Mouse (Mus musculus) A20 (cell line): ENCODE measurements around the gene Slc30a1.
A peak's percentile ranks its signal among the peaks of the same experiment; 100 is the strongest.

Experiments
- DNase-seq: peaks from one replicate; pipeline ENCODE4 v3.0.0-alpha.2; 2011; ENCODE audit warnings: low read depth, low spot score

Gene Slc30a1

GRCm38 (mm10) chr1:191896806-191897552, 9.6 kb upstream of the Slc30a1 start:
- DNase-seq, result no peak

- DNase-seq, result peak; percentile 67
Measured at GRCm38 (mm10) chr1:191905637-191906533, 682 bp upstream of the Slc30a1 start.

DNA sequence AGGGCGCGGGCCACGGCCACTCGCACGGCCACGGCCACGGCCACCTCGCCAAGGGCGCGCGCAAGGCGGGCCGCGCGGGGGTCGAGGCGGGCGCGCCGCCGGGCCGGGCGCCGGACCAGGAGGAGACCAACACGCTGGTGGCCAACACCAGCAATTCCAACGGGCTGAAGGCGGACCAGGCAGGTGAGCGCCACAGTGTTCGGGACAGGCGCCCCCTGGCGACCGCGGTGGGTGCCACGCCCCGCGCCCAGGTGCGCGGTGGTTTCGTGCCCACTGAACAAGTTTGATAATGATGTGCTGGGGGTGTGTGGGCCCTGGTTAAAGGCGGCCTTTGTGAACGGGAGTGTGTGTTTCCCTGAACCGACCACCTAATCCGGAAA, 854 bp downstream of the Slc30a1 start:
- peak; percentile 83 for DNase-seq

DNA sequence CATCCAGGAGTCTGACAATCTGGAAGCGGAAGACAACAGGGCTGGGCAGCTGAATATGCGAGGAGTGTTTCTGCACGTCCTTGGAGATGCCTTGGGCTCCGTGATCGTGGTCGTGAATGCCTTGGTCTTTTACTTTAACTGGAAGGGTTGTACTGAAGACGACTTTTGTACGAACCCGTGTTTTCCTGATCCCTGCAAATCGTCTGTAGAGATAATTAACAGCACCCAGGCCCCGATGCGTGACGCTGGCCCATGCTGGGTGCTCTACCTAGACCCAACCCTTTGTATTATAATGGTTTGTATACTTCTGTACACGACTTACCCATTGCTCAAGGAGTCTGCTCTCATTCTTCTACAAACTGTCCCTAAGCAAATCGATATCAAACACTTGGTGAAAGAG, 2.3 kb downstream of the Slc30a1 start:
- no peak for DNase-seq

GRCm38 (mm10) chr1:191909316-191909715, 2.7 kb downstream of the Slc30a1 start:
- DNase-seq, result no peak

- no peak for DNase-seq
Measured at GRCm38 (mm10) chr1:191910646-191911045, 4.1 kb downstream of the Slc30a1 start.

DNA sequence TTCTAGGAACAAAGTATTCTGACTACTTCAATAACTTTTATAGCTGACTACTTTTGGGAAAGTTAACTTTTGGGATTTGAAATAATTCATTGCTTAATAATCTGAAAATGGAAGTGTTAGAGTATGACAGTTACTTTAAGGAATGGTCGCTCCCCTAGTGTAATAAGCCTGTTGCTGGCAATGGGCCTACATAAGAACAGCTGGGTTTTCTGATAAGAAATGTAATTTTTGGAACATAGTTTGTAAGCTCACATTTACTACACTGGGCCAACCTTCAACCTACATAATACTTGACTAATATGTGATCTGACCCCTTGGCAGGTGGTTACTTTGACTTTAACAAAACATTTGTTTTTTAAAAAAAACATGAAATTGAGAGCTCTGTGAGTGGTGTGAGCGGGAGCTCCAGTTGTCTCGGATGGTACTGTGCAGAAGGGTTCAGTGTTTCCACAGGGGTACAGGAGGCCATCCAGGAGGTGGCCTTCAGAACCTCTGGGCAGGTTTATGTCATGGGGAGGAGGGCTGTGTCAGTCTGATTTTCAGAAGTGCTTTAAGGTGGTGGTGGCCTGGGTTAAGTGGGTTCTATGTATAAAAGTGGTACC, 4.6 kb downstream of the Slc30a1 start:
- DNase-seq, result no peak

DNA sequence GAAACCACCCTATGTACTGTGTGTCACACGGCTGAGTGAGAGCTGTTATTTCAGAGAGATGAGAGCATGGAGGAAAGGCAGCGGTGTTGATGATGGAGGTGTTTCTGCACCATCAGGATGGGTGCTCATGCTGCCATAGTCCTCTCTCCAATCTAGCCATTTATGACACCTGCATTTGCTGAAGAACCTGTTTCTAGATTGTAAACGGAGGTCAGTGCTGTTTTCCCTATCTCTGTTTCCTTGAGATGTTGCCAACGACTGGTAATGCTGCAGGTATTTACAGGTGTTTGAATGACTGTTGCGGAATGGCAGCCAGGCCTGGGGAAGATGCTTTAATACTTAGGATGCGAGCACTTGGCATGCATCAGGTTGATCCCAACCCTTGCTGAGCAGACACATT, 8.1 kb downstream of the Slc30a1 start:
- DNase-seq, result no peak

GRCm38 (mm10) chr1:191915586-191915985, 9.0 kb downstream of the Slc30a1 start:
- DNase-seq, result no peak

DNA sequence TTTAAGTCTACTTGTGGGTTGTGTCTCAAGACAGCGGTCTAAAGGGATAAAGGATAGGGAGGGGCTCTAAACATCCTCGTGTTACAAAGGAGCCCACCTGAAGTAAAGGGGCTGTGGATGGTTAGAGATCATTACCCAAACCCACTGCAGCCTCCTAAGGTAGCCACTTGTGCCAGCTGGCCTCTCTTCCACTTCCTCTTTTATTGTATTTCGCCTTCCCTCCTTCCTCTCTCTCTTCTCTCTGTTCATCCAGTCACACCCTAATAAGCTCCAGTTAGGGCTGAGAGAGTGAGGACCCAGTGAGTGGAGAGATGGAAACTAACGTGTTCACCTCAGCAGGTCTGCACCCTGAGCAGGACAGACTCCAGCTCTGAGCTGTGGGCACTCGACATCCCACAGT, 10.3 kb downstream of the Slc30a1 start:
- peak; percentile 69 for DNase-seq

GRCm38 (mm10) chr1:191919336-191919735, 12.8 kb downstream of the Slc30a1 start:
- no peak for DNase-seq

DNA sequence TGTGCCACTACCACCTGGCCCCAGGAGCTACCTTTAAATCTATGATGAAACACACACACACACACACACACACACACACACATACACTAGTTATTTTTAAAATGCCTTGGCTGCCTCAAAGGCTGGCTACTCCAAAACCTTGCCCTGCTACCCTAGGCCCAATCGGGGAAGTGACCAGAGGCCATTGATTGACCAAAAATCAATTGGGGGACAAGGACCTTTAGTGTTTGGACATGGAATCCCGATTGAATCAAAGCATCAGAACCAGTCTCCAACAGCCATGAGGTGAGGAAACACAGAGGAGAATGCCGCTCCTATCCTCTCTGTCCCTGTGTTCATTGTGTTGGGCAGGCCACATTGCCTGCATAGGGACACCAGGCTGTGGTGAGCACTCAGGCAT, 15.1 kb downstream of the Slc30a1 start:
- DNase-seq, result no peak

GRCm38 (mm10) chr1:191925496-191925895, 18.9 kb downstream of the Slc30a1 start:
- peak; percentile 30 for DNase-seq

- DNase-seq, result no peak
Measured at GRCm38 (mm10) chr1:191926681-191927080, 20.1 kb downstream of the Slc30a1 start.

- no peak for DNase-seq
Measured at GRCm38 (mm10) chr1:191928345-191928744, 21.8 kb downstream of the Slc30a1 start.

DNA sequence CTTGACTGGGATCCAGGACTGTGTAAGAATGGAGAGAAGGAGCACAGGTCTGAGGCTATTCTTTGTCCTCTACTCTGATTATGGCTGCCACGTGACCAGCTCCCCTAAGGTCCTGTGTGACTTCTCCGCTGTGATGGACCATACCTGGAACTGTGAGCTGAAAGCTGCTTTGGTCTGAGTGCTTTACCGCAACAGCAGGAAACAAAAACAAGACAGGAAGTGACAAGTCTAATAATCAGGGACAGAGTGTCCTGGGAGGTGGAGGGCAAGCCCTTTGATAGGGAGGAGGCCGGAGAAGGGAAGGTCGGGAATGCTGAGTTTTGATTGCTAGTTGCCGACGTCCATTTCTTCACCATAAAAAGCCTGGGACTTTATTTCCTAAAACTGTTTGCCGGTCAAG, 22.5 kb downstream of the Slc30a1 start:
- no peak for DNase-seq

- no peak for DNase-seq
Measured at GRCm38 (mm10) chr1:191929897-191930524, 23.4 kb downstream of the Slc30a1 start.

- no peak for DNase-seq
Measured at GRCm38 (mm10) chr1:191930525-191931105, 24.0 kb downstream of the Slc30a1 start.

DNA sequence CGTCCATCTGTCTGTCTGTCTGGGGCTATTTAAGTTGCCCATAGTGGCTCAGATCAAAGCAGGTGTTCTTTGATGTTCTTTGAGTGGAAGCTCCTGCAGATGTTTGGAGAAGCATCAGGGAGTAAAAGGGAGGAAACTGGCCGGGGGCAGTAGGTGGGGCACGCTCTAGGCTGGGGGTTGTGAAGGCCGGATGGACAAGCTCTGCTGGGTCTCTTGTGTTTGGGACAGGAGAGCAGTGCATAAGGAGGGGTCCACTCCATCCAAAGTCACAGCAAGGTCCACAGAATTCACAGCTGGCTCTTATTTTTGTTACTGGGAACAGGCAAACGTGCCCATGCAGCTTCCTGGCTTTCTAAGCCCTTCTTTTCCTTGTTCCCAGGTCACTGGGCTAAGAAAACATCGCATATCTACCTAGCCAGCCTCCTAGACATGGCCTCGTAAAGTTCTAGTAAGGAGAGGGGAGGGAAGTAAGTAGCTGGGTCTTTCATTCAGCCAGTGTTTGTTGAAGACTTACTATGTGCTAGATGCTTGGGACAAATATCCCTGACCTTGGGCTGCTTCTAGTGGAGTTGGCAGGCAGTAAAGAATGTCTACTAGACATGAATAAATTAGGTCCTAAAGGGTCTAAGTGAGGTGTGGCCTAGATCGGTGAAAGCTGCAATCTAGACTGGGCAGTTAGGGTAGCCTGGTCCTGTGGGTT, 25.9 kb downstream of the Slc30a1 start:
- no peak for DNase-seq

DNA sequence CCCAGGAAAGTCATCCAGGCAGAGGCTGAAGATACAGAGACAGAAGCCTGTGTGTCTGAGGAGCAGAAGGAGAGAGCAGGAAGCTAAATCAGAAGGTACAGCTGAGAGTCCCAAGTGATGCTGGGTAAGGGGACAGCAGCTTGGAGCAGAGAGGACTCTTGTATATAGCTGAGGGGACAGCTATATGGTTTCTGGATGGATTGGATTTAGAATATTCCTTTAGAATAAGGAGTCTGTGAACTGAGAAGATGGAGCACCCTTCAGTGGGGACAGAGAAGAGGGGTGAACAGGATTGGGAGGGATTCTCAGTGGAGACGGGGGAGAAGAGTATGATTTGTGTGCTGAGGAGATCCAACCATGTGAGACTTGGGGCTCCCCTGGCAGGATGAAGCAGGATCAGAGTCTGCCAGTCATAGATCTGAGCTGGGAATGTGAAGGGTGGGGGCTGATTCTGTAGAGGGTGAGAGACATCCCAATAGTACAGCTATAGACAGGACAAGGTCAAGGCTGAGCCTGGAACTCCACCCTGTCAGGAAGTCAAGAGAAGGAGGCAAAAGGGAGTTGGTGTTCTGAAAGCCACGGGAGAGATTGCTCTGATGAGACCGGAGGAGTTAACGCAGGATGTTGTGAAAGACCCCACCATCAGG, 26.5 kb downstream of the Slc30a1 start:
- DNase-seq, result no peak
